Mouse (Mus musculus) urinary bladder, adult 18-20 months (tissue): Measurements from ENCODE around the gene Pm20d1.

Source experiments
- DNase-seq, 2 experiments: peaks; one replicate each; pipeline ENCODE4 v3.0.0; 2022; ENCODE audit warnings: low spot score in 2 of 2, mixed read lengths in 2 of 2

Gene Pm20d1

GRCm38 (mm10) chr1:131828297-131829126 lies 31.3 kb downstream of the Pm20d1 start:
- DNase-seq = peak in 1 of 2 experiments; percentile 6

- DNase-seq = no peak
Observed at GRCm38 (mm10) chr1:131829279-131829678, 32.1 kb downstream of the Pm20d1 start.

GRCm38 (mm10) chr1:131830561-131830960 lies 33.4 kb downstream of the Pm20d1 start:
- no peak for DNase-seq

DNA sequence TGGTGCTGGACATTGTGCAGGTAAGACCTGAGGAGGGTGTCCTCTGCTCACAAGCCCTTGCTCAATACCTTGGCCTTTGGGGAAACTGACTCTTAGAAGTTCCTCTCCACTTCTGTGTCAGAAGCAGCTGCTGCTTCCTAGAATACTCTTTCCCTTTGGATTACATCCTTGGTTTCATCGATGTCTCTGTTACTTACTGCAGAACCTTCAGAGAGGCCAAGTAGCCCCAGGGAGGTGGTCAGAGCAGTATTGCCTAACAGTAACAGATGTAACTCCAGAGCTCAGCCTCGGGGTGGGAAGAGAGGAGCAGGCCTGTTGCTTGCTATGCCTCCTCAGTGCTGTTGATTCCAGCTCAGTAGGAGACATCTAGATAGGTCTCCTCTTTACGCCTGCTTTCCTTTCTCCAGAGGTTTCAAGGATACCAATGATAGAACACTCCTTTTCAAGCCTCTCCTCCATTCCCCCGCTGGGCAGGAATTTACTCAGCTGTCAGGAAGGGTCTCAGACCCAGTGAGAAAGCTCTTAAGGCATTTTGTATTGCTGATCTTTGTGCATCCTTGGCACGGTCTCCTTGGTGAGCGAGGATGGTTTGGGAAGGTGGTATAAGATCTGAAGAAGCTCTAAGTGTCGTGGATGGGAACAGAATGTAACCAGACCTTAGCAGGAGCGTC lies 33.9 kb downstream of the Pm20d1 start:
- DNase-seq = no peak

- DNase-seq = no peak
Observed at GRCm38 (mm10) chr1:131837035-131837434, 39.9 kb downstream of the Pm20d1 start.

DNA sequence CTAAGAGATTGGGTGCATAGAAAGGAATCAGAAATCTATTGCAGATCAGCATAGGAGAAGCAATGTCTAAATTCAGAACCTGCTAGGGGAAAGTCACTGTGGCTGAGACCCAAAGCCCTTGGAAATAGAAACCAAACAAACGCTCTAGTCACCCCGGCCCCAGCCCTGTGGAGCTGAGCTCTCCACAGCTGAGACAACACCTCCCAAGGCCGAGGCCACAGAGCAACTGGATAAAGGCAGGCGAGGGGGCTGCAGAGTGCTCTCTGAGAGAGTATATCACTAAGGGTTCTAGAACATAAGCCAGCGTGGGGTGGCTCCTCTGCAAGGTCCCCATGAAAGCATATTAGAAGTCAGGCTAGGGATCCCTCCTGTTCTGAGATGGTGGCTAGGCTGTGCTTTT lies 41.4 kb downstream of the Pm20d1 start:
- DNase-seq = no peak

DNA sequence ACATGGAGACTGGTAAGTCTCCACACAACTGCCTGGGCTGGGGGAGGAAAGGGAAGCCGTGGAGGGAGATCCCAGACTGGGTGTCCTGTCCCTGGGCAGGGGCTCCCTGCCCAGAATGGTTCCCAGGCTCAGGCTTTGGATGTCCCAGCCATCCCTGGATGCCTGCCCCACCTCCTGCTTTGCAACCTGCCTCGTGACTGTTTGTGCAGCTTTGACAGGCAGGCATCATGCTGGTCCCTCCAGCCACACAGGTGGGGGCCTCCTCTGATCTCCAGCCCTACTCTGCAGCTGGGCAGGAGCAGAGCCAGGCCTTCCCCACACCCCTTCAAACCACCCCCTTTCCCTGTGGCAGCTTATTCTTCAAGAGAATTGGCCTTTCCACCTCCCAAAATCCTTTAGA lies 42.1 kb downstream of the Pm20d1 start:
- DNase-seq = no peak

DNA sequence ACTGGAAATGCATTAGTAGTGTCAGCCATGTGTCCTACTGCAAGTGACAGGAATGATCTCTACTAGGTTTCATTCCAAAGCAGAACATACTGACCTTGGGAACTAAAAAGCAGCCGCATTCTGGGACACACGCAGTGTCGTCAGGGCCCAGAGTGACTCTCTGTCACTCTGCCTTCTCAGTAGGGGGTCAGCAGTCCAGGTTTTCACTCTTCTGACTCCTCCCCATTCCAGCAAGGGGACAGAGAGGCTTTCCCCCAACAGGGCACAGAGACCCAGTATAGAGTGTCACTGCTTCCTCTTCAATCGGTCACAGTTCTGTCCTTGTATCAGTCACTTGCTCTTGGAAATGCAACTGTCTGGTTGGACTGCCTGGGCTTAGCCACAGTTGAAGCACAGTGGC lies 45.0 kb downstream of the Pm20d1 start:
- no peak for DNase-seq

- DNase-seq = no peak
Observed at GRCm38 (mm10) chr1:131843758-131844157, 46.6 kb downstream of the Pm20d1 start.

GRCm38 (mm10) chr1:131844883-131845282 lies 47.7 kb downstream of the Pm20d1 start:
- no peak for DNase-seq

- peak; percentile 18 to 35 for DNase-seq
Observed at GRCm38 (mm10) chr1:131846255-131846654, 49.1 kb downstream of the Pm20d1 start.

- no peak for DNase-seq
Observed at GRCm38 (mm10) chr1:131861811-131862210, 64.6 kb downstream of the Pm20d1 start.

DNA sequence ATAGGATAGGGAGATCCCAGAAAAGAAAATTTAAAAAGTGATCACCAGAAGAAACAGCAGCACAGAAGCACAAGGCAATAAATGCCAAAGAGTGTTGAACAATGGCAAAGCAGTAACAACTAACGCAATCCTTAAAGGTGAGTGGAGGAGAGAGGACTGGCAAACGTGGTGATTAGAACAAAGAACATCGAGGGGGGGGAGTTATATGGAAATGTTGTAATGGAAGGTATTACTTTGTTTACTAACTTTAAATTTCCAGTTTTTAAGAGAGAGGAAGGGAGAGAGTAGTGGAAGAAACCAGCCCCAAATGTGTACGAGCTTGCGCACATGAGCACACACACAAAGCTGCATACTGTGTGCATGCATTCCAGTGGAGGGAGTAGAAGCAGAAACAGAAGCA lies 68.4 kb downstream of the Pm20d1 start:
- DNase-seq = no peak

DNA sequence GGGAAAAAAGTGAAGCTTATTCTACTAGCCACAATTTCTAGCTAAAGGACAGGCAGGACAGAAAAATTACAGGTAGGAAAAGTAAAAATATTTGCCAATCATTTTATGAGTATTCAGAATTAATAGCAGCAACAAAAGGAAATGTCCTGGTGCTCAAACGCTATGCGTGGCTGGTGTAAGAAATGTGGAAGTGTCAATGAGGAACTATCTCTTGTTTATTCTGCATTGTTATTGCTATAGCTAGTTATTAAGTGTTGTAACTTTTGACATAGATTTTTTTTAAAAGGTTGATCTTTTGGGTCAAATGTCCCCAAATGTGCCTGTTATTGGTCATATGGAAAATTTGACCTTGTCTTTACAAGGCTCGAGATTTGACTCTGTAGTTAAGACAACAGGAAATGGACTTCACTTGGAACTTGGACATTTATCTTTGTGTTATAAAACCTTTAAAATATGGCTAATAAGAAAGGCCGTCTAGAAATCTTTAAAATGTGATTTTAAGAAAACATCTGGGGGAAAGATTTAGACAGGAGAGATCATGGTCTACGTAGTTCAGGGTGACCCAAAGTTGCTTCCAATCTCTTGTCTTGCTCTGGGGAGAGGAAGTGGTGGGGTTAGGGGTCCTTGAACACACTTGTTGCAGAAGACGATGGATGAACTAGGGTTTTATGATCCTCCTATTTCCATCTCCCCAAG lies 69.3 kb downstream of the Pm20d1 start:
- no peak for DNase-seq

DNA sequence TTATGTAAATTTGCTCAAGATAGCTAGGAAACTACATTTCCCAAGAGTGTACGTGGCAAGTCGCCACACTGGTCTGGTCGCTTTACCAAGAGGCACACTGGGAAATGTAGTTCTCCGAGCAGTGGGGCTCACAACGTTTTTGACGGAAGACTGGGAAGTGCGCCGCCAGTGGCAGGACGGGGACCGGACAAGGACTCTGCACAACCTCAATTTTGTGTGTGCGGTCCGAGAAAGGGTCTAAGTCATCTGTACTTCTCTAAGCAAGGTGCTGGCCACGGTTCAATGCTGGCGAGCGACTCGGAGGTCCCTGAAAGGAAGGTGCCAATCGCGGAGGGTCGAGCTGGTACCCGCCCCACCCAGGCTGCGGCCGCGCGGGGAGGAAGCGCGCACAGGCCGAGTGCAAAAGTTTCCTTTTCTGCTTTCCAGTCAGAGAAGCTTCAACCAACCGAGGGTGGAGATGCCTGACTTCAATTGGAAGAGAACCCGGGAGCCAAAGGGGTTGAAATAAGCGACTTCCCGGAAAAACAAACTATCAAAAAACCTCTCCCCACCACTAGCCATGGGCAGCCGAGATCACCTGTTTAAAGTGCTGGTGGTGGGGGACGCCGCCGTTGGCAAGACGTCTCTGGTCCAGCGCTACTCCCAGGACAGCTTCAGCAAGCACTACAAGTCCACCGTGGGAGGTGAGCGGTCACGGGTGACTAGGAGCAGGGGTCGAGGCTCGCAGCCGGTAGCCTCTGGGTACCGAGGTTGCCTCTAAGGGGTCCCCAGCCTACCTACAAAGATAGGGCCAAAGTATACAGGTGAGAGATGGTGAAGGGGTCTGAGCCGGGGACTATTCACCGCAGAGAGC lies 70.1 kb downstream of the Pm20d1 start, which contains the start of gene Rab29:
Gene Rab29 (plus strand): TSS at position 132 of the 853 bp plus-strand sequence.
- DNase-seq = peak; percentile 84 to 88

GRCm38 (mm10) chr1:131867946-131868290 lies 70.7 kb downstream of the Pm20d1 start:
- DNase-seq = no peak

DNA sequence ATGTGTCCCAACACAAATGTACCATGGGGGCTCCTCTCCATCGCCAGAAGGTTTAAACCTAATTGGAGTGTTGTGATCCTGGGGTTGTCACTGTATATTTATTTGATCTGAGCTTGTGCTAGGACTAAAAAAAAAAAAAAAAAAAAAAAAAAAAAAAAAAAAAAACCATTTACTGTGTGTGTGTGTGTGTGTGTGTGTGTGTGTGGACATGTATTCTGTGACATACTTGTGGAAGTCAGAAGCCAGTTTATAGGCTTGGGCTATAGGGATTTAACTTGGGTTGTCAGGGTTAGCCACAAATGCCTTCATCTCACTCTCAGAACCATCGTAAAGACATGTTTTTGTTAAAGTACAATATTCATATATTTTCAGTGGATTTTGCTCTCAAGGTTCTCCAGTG lies 72.4 kb downstream of the Pm20d1 start:
- DNase-seq = no peak
